Mouse (Mus musculus) liver, embryonic 14.5 days (tissue): Measurements from ENCODE around the gene Agrn. TPM values are rescaled to one million over a fixed set of nuclear protein-coding genes. Genes with fewer than 3 reads are reported as not detected.

Experiments used
- ATAC-seq: fragments of 200-750 bp; cut with Nextera tagmentation; 2 replicates; pipeline ENCODE4 v1.8.0; 2017; ENCODE audit warnings: moderate number of reproducible peaks, mild to moderate bottlenecking, moderate library complexity; ENCODE audit not compliant: insufficient read depth
- DNase-seq, 3 experiments: peaks; one replicate each; pipeline ENCODE4 v3.0.0-alpha.2; 2012 to 2013; ENCODE audit warnings: low read depth in 3 of 3, low spot score in 3 of 3
- H3K27ac ChIP-seq: fragments of 300-500 bp; sonication (generic); 2 replicates; pipeline ENCODE4 v1.5.1; 2014; ENCODE audit warnings: moderate library complexity, mild to moderate bottlenecking, control low read depth, inconsistent platforms
- H3K27me3 ChIP-seq: fragments of 300-500 bp; sonication (generic); 2 replicates; pipeline ENCODE4 v1.6.1; 2014; ENCODE audit warnings: mild to moderate bottlenecking, low read length, moderate library complexity; ENCODE audit not compliant: control insufficient read depth, insufficient read depth
- H3K36me3 ChIP-seq: fragments of 300-500 bp; sonication (generic); replicated peaks from 2 replicates; pipeline ENCODE4 v1.6.1; 2014; ENCODE audit warnings: low read depth; ENCODE audit not compliant: control insufficient read depth, insufficient read depth
- H3K4me1 ChIP-seq, 2 experiments: fragments of 200-500 bp in 1 of 2; fragments of 300-500 bp in 1 of 2; sonication (generic) in 1 of 2; replicated peaks; 2 replicates each; pipeline ENCODE4 v1.6.1; 2012 to 2014; ENCODE audit warnings: antibody characterized with exemption in 1 of 2, inconsistent platforms in 1 of 2, low read length in 1 of 2; ENCODE audit not compliant: control insufficient read depth in 2 of 2, insufficient read depth in 2 of 2
- H3K4me2 ChIP-seq: fragments of 300-500 bp; sonication (generic); 2 replicates; pipeline ENCODE4 v1.6.1; 2014; ENCODE audit warnings: low read depth, mild to moderate bottlenecking, control low read depth, moderate library complexity
- H3K4me3 ChIP-seq, 2 experiments: fragments of 200-500 bp in 1 of 2; fragments of 300-500 bp in 1 of 2; sonication (generic) in 1 of 2; 2 replicates each; pipeline ENCODE4 v1.5.1; 2012 to 2014; ENCODE audit warnings: low read depth in 2 of 2, low read length in 2 of 2, mild to moderate bottlenecking in 2 of 2, control low read depth in 1 of 2, inconsistent platforms in 1 of 2, moderate library complexity in 1 of 2; ENCODE audit not compliant: insufficient read depth in 1 of 2
- H3K9ac ChIP-seq: fragments of 300-500 bp; sonication (generic); replicated peaks from 2 replicates; pipeline ENCODE4 v1.6.1; 2014; ENCODE audit warnings: mild to moderate bottlenecking, control low read depth, moderate library complexity
- H3K9me3 ChIP-seq: fragments of 300-500 bp; sonication (generic); 2 replicates; pipeline ENCODE4 v1.6.1; 2016; ENCODE audit warnings: low read length, mixed read lengths; ENCODE audit not compliant: control insufficient read depth
- CTCF ChIP-seq: IDR thresholded peaks from 2 replicates; pipeline ENCODE4 v1.5.1; 2016; ENCODE audit warnings: antibody characterized with exemption, low read depth, control low read depth
- EP300 ChIP-seq: IDR thresholded peaks from 2 replicates; pipeline ENCODE4 v1.6.1; 2016; ENCODE audit warnings: antibody characterized with exemption, low read depth
- WGBS: fragments of 180-500 bp; shearing (Covaris S2); extraction: QIAGEN DNeasy Blood & Tissue Kit; methylation state at CpG from one replicate; pipeline ENCODE4 v1.1.7; 2014; ENCODE audit not compliant: insufficient replicate concordance; 5-methylcytosine and 5-hydroxymethylcytosine counted together
- polyA plus RNA-seq, 2 experiments: library from polyadenylated mRNA; depleted of rRNA in 1 of 2; stranded (reverse) in 1 of 2; unstranded in 1 of 2; fragments of >200 nt; fragmentation: Nextera tagmentation in 1 of 2; extraction: Ambion mirVana in 1 of 2; gene quantifications; 2 replicates each; pipeline versions ENCODE4 v1.2.1 to v1.2.3; 2012 to 2014

Gene Agrn
- polyA plus RNA-seq, 2 experiments, result 6.7 to 18.5 TPM

- peak; percentile 47 for ATAC-seq
- Histone ChIP-seq H3K4me2 (peak within 1 kb of the TSS; percentile 95), H3K27me3 (no peaks in the 10 kb centered on the region), H3K4me3 (peak within 1 kb of the TSS; percentile 86 to 99), H3K27ac (peak within 1 kb of the TSS; percentile 88), H3K9me3 (no peaks in the 10 kb centered on the region), H3K9ac (peak within 1 kb of the TSS; percentile 92), H3K4me1 (peaks cover 4 to 7% of the 10 kb centered on the region in 2 experiments; a peak in 2 of 4 replicates), H3K36me3 (peaks cover 31% of the 10 kb centered on the region)
- TF ChIP-seq EP300, result no peak
- 0 out of 2 replicates have a peak, but pooled peaks have one; percentile 6 for TF ChIP-seq CTCF
- under 1% methylated on average over 40 of the region's 48 CpGs for WGBS
- DNase-seq, result peak in 1 of 3 experiments; percentile 50
These were observed 37.5 kb upstream of the Agrn start, which contains the start of gene Plekhn1 for GRCm38 (mm10) chr4:156234701-156235213. Plekhn1 (minus strand) TSS chr4:156234857.

- peak overlapping the region; percentile 59 to 99 for H3K4me3 ChIP-seq
- WGBS, result 19% methylated on average over 17 of the region's 17 CpGs
- peak overlapping the region; percentile 95 for H3K4me2 ChIP-seq
- DNase-seq, result no peak
- no peak for TF ChIP-seq EP300
- TF ChIP-seq CTCF, result no peak
- ATAC-seq, result no peak
- H3K36me3 ChIP-seq, result peaks cover 24% of the 10 kb centered on the region
- H3K4me1 ChIP-seq, result peaks cover 4 to 7% of the 10 kb centered on the region in 2 experiments; a peak in 2 of 4 replicates
- H3K27ac ChIP-seq, result peak overlapping the region; percentile 37; the same call in 1 of the 2 replicates
- H3K9ac ChIP-seq, result peak overlapping the region; percentile 92
- no peaks in the 10 kb centered on the region for H3K9me3 ChIP-seq
- H3K27me3 ChIP-seq, result no peaks in the 10 kb centered on the region
These were observed 36.8 kb upstream of the Agrn start for GRCm38 (mm10) chr4:156234021-156234501.

GRCm38 (mm10) chr4:156228393-156229024 is 31.2 kb upstream of the Agrn start:
- ATAC-seq (peak; percentile 53), DNase-seq (no peak)
- TF ChIP-seq EP300, result no peak
- TF ChIP-seq CTCF, result no peak
- WGBS, result 45% methylated on average over 12 of the region's 12 CpGs
- Histone ChIP-seq H3K4me3 (no peak overlapping the region), H3K27me3 (no peaks in the 10 kb centered on the region), H3K4me1 (peaks cover 0 to under 1% of the 10 kb centered on the region in 2 experiments; a peak in 1 of 4 replicates), H3K9me3 (no peaks in the 10 kb centered on the region), H3K27ac (no peak overlapping the region), H3K9ac (no peak overlapping the region), H3K4me2 (no peak overlapping the region; the same call in 1 of the 2 replicates), H3K36me3 (peaks cover 6% of the 10 kb centered on the region)

GRCm38 (mm10) chr4:156227752-156228392 is 30.6 kb upstream of the Agrn start:
- no peak overlapping the region for H3K4me3 ChIP-seq
- no peak overlapping the region for H3K9ac ChIP-seq
- no peaks in the 10 kb centered on the region; a peak in 1 of 4 replicates for H3K4me1 ChIP-seq
- DNase-seq (no peak), ATAC-seq (peak; percentile 24; the same call in 1 of the 2 replicates)
- WGBS, result 53% methylated on average over 18 of the region's 18 CpGs
- no peak overlapping the region; the same call in 1 of the 2 replicates for H3K4me2 ChIP-seq
- no peak for TF ChIP-seq EP300
- no peak for TF ChIP-seq CTCF
- H3K36me3 ChIP-seq, result peaks cover 6% of the 10 kb centered on the region
- no peaks in the 10 kb centered on the region for H3K27me3 ChIP-seq
- H3K9me3 ChIP-seq, result no peaks in the 10 kb centered on the region
- no peak overlapping the region for H3K27ac ChIP-seq

GRCm38 (mm10) chr4:156224276-156224675 is 27.0 kb upstream of the Agrn start:
- H3K27me3 ChIP-seq, result no peaks in the 10 kb centered on the region

More at GRCm38 (mm10) chr4:156224276-156224675, 27.0 kb upstream of the Agrn start:
- WGBS, result 67% methylated on average over 2 of the region's 2 CpGs
- Histone ChIP-seq H3K9me3 (no peaks in the 10 kb centered on the region), H3K4me2 (no peak overlapping the region), H3K4me3 (no peak overlapping the region), H3K36me3 (no peaks in the 10 kb centered on the region), H3K9ac (no peak overlapping the region), H3K27ac (no peak overlapping the region), H3K4me1 (no peaks in the 10 kb centered on the region; a peak in 1 of 4 replicates)
- TF ChIP-seq EP300 (no peak), CTCF (no peak)
- ATAC-seq (no peak), DNase-seq (no peak)
